Mouse (Mus musculus) cerebellum, adult 2 months (tissue): ENCODE measurements around the gene Arl13b. TPM values are rescaled to one million over a fixed set of nuclear protein-coding genes. Genes with fewer than 3 reads are reported as not detected.

Source experiments
- DNase-seq, 2 experiments: peaks; one replicate each; pipeline ENCODE4 v3.0.0; 2021
- H3K27ac ChIP-seq: fragments of 200-500 bp; 2 replicates; pipeline ENCODE4 v1.5.1; 2012; ENCODE audit warnings: low read length, control low read depth, inconsistent platforms; ENCODE audit not compliant: insufficient read depth
- H3K27me3 ChIP-seq: fragments of 200-500 bp; 2 replicates; pipeline ENCODE4 v1.6.1; 2012; ENCODE audit warnings: inconsistent platforms, mild to moderate bottlenecking, low read length, moderate library complexity; ENCODE audit not compliant: control insufficient read depth, insufficient read depth
- H3K4me1 ChIP-seq: fragments of 200-500 bp; 2 replicates; pipeline ENCODE4 v1.6.1; 2011; ENCODE audit warnings: low read length; ENCODE audit not compliant: control insufficient read depth, insufficient read depth
- H3K4me3 ChIP-seq: fragments of 200-500 bp; replicated peaks from 2 replicates; pipeline ENCODE3; 2011; ENCODE audit warnings: mild to moderate bottlenecking, low read depth, low read length, control low read depth; ENCODE audit not compliant: insufficient read depth
- CTCF ChIP-seq: fragments of 200-500 bp; IDR thresholded peaks from 2 replicates; pipeline ENCODE4 v1.5.1; 2011; ENCODE audit warnings: low read depth, mild to moderate bottlenecking, control low read depth, low read length, moderate library complexity, borderline replicate concordance; ENCODE audit not compliant: insufficient read depth
- POLR2A ChIP-seq: fragments of 200-500 bp; IDR thresholded peaks from 2 replicates; pipeline ENCODE4 v1.6.1; 2011; ENCODE audit warnings: low read length, control low read depth, borderline replicate concordance; ENCODE audit not compliant: insufficient read depth
- WGBS: fragments of 180-500 bp; shearing (Covaris S2); methylation state at CpG from one replicate; pipeline ENCODE4 v1.1.7; 2018; 5-methylcytosine and 5-hydroxymethylcytosine counted together
- polyA plus RNA-seq: library from polyadenylated mRNA; depleted of rRNA; stranded (reverse); fragments of >200 nt; gene quantifications from 2 replicates; pipeline ENCODE4 v1.2.3, GENCODE M21; 2012; rRNA removed

The Arl13b gene
- polyA plus RNA-seq, 1 experiment: 10.7 TPM

- no peak overlapping the region for H3K27ac ChIP-seq
- 47% methylated on average over 2 of the region's 2 CpGs for WGBS
- no peaks in the 10 kb centered on the region for H3K4me1 ChIP-seq
- no peak for DNase-seq
- no peaks in the 10 kb centered on the region for H3K27me3 ChIP-seq
- no peak overlapping the region for H3K4me3 ChIP-seq
- TF ChIP-seq CTCF: no peak
- no peak for TF ChIP-seq POLR2A
Observed at GRCm38 (mm10) chr16:62745875-62746274, 101.0 kb downstream of the Arl13b start.

Other genes starting within 250 kb of the Arl13b start
- 10.4 and 11.2 TPM in 2 replicates for gene Nsun3, start 60.2 kb downstream of the Arl13b start, polyA plus RNA-seq
- not detected in 2 replicates for gene Stx19, start 32.4 kb downstream of the Arl13b start, polyA plus RNA-seq
- gene Pros1, start 7.3 kb upstream of the Arl13b start, polyA plus RNA-seq: 5.7 and 6.5 TPM in 2 replicates